Mouse (Mus musculus) erythroblast, embryonic 14.5 days (primary cell): Measurements from ENCODE around the gene Ntrk3.

ENCODE experiments used
- GATA1 ChIP-seq: IDR thresholded peaks from 2 replicates; pipeline ENCODE4 v1.6.1; 2012; ENCODE audit warnings: low read length, inconsistent platforms, mixed read lengths
- TAL1 ChIP-seq: IDR thresholded peaks from 3 replicates; pipeline ENCODE4 v1.6.1; 2012; ENCODE audit warnings: low read length, inconsistent platforms, mixed read lengths

DNA sequence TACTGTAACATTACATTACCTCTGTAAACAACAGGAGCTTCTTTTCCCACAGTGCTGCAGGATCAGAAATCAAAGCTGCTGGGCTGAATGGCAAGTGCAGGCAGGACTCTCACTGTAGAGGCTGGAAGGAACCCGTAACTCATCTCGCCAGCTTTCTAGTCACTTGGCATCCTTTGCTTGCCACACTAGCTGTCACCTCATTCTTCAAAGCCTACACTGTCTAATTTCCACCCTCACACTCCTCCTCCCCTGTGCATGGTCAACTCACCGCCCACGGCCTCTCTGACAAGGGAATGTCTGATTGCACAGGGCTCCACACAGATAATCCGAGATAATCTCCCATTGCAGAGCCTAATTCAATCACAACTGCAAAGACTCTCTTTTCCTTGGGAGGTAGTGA lies 327.8 kb downstream of the Ntrk3 start:
- no peak for TF ChIP-seq TAL1
- TF ChIP-seq GATA1 = no peak
